Mouse (Mus musculus): Measurements from ENCODE around the gene Bnc2. TPM values are rescaled to one million over a fixed set of nuclear protein-coding genes. Genes with fewer than 3 reads are reported as not detected.

The Bnc2 gene
- 0.26 and 0.48 TPM in 2 replicates for polyA plus RNA-seq (2021; fragmentation: Nextera tagmentation)
- long read RNA-seq, experiment 1, partial matches to known transcripts = 0 of 1 reads
- long read RNA-seq, experiment 1, other reads (novel, unspliced or antisense) = 1 of 1 reads
- long read RNA-seq, experiment 2, partial matches to known transcripts = 1 of 1 reads
- long read RNA-seq, experiment 2, other reads (novel, unspliced or antisense) = 0 of 1 reads

DNA sequence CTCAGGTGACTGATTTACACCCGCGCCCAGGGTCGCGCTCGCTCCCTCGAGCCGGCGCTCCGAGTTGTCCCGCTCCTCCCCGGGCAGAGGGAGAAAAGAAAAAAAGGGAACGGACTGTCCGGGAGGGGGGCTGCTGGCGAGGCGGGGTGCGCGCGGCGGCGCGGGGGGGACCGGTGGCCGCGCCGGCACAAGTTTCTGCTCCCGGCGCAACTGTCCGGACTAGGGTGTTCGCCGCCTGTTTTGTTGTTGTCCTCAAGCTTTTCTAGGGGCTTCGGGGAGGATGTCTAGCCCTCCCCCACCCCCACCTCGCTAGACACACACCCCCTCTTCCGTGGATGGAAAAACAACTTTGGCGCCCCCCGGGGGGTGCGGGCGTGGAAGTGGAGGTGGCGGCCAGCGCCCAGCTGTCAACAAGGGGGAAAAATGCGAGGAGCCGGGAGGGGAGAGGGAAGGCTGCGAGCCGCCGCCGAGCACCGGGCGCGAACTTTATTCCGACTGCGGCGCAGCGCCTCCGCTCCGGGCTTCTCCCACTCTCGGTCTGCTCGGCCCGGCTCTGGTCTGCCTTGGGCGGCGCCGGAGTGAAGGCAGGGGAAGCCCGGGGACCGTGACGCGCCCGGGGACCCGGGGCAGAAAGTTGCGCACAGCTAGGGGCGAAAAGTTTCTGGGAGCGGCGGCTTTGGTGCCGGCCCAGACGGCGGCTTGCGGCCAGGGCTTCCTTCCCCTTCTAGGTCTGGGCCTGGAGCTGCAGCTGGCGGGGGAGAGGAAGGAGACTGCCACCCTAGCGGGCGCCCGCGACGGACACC lies at the start of gene Bnc2:
TSS of gene Bnc2 (minus strand) at position 105 of the 803 bp plus-strand sequence.

Other genes starting within 250 kb of the Bnc2 start
- gene Cntln, start 209.0 kb upstream of the Bnc2 start, polyA plus RNA-seq (2021; fragmentation: Nextera tagmentation) = 2.9 TPM in 2 replicates

Measured in left cerebral cortex, adult 6 months (tissue).